Mouse (Mus musculus) ES-Bruce4 (cell line): ENCODE data around the gene Cyp2c29.

ENCODE experiments used
- CTCF ChIP-seq: IDR thresholded peaks from one replicate; pipeline ENCODE4 v1.8.1; 2011; ENCODE audit warnings: low read depth, low read length
- EP300 ChIP-seq: IDR thresholded peaks from 2 replicates; pipeline ENCODE4 v1.6.1; 2011; ENCODE audit warnings: low read depth, low read length; ENCODE audit not compliant: insufficient read depth
- POLR2A ChIP-seq: IDR thresholded peaks from one replicate; pipeline ENCODE4 v1.8.1; 2011; ENCODE audit warnings: low read length; ENCODE audit not compliant: insufficient read depth

- TF ChIP-seq POLR2A (no peak), CTCF (no peak), EP300 (no peak)
Observed at GRCm38 (mm10) chr19:39286825-39287224, 17.6 kb downstream of the Cyp2c29 start.
